Mouse (Mus musculus) thymus, adult 2 months (tissue): ENCODE data around the gene Nolc1.

Source experiments
- CTCF ChIP-seq: fragments of 200-500 bp; IDR thresholded peaks from 2 replicates; pipeline ENCODE4 v1.5.1; 2012; ENCODE audit warnings: mild to moderate bottlenecking, control low read depth, low read length, moderate library complexity, borderline replicate concordance; ENCODE audit not compliant: control insufficient read depth, poor library complexity, insufficient read depth; ENCODE audit errors: extremely low read depth
- POLR2A ChIP-seq: fragments of 200-500 bp; IDR thresholded peaks from 2 replicates; pipeline ENCODE4 v1.6.1; 2012; ENCODE audit warnings: mild to moderate bottlenecking, low read length, control low read depth, moderate library complexity; ENCODE audit not compliant: control insufficient read depth, poor library complexity, insufficient read depth; ENCODE audit errors: extremely low read depth

GRCm38 (mm10) chr19:46050462-46050861, 25.2 kb upstream of the Nolc1 start:
- TF ChIP-seq CTCF (no peak), POLR2A (no peak)
